Mouse (Mus musculus): ENCODE results near the gene Zscan4-ps3. TPM values are rescaled to one million over a fixed set of nuclear protein-coding genes. Genes with fewer than 3 reads are reported as not detected.
"Not testable (repeated sequence)": the region's sequence is repeated elsewhere in the genome, so short reads cannot be mapped to it uniquely, and the experiment has no call there.

The Zscan4-ps3 gene
- polyA plus RNA-seq (2014; fragmentation: Nextera tagmentation; extraction: Ambion mirVana), result not detected in 2 replicates

DNA sequence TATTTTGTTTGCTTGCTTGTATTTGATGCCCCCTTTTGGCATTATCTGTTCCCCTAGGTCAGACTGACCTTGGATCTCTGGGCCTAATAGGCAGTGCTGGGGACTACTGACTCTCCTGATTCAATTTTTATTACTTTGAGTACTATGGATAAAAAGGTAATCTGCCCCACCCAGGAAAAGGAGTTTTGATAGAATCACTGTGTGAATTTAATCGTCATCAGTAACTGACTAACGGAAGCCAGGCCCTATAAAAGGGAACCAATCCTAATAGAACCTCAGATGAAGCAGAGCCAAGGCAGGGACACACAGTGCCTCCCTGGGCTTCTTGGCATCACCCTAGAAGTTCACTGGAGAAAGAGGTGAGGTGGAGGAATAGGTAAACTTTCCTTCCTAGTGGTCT, at the start of gene Zscan4-ps3:
TSS of gene Zscan4-ps3 (plus strand) at position 301 of the 400 bp plus-strand sequence.
- not testable (repeated sequence) for H3K27me3 ChIP-seq (ENCODE audit: control insufficient read depth, insufficient read depth, low read length); H3K9me3 ChIP-seq (replicated peaks; ENCODE audit: control insufficient read depth, low read length); H3K9ac ChIP-seq (ENCODE audit: low read depth, low read length); H3K27ac ChIP-seq (ENCODE audit: low read depth, low read length); H3K4me1 ChIP-seq (ENCODE audit: control insufficient read depth, insufficient read depth, low read length); H3K36me3 ChIP-seq (ENCODE audit: control insufficient read depth, insufficient read depth, low read length); ATAC-seq (replicated peaks; ENCODE audit: insufficient number of reproducible peaks, low FRiP score, low TSS enrichment); H3K4me3 ChIP-seq (ENCODE audit: low read depth, low read length); H3K4me2 ChIP-seq
- 75% methylated on average over 2 of the region's 2 CpGs for WGBS (ENCODE audit: insufficient replicate concordance)

DNA sequence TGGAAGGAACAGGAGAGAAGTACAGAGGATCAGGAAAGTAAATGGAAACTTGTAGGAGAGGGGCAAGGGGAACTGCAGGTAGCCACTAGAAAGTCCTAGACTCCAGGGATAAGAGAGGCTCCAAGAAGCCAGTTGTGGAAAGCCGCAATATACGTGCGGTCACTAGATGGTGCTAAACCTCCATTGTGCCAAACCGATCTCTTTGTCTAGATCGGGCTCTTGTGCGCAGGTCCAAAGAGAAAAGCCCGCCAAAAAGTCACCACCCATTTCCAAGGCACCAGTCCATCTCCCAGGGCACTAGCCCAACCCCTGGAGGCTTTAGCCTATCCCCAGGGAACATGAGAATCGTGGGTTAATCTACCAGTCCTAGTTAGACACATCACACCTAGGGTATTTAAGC, 8.0 kb downstream of the Zscan4-ps3 start:
- H3K9me3 ChIP-seq (replicated peaks; ENCODE audit: control insufficient read depth, low read length); H3K27me3 ChIP-seq (ENCODE audit: control insufficient read depth, insufficient read depth, low read length); H3K4me3 ChIP-seq (ENCODE audit: low read depth, low read length); H3K4me1 ChIP-seq (ENCODE audit: control insufficient read depth, insufficient read depth, low read length); H3K4me2 ChIP-seq; H3K27ac ChIP-seq (ENCODE audit: low read depth, low read length); ATAC-seq (replicated peaks; ENCODE audit: insufficient number of reproducible peaks, low FRiP score, low TSS enrichment); H3K9ac ChIP-seq (ENCODE audit: low read depth, low read length); H3K36me3 ChIP-seq (ENCODE audit: control insufficient read depth, insufficient read depth, low read length): not testable (repeated sequence)
- WGBS (ENCODE audit: insufficient replicate concordance), result 11% methylated on average over 8 of the region's 8 CpGs

Other genes with a start within 250 kb of the Zscan4-ps3 start
- not detected in 2 replicates for gene Zscan4f, start 211.4 kb upstream of the Zscan4-ps3 start, polyA plus RNA-seq (2014; fragmentation: Nextera tagmentation; extraction: Ambion mirVana)
- not detected in 2 replicates for gene Zscan4-ps2, start 95.0 kb upstream of the Zscan4-ps3 start, polyA plus RNA-seq (2014; fragmentation: Nextera tagmentation; extraction: Ambion mirVana)
- gene Vmn1r72, start 70.8 kb downstream of the Zscan4-ps3 start, polyA plus RNA-seq (2014; fragmentation: Nextera tagmentation; extraction: Ambion mirVana), result not detected in 2 replicates
- gene Vmn1r73, start 121.0 kb downstream of the Zscan4-ps3 start, polyA plus RNA-seq (2014; fragmentation: Nextera tagmentation; extraction: Ambion mirVana), result not detected in 2 replicates
- not detected in 2 replicates for gene Vmn1r74, start 224.7 kb downstream of the Zscan4-ps3 start, polyA plus RNA-seq (2014; fragmentation: Nextera tagmentation; extraction: Ambion mirVana)